Mouse (Mus musculus) stomach, embryonic 16.5 days (tissue): ENCODE measurements at regions not wholly inside any gene's neighbourhood (a gene's known extent, or its start where the extent isn't known, plus 50 kb on each side); places are given as distances from the start of the nearest gene placed in this dataset.

Experiments used
- ATAC-seq: fragments of 200-750 bp; cut with Nextera tagmentation; 2 replicates; pipeline ENCODE4 v1.8.0; 2017; ENCODE audit warnings: moderate number of reproducible peaks, moderate TSS enrichment; ENCODE audit not compliant: insufficient read depth, low FRiP score
- H3K27ac ChIP-seq: fragments of 300-500 bp; sonication (generic); 2 replicates; pipeline ENCODE4 v1.5.1; 2014; ENCODE audit warnings: low read length
- H3K27me3 ChIP-seq: fragments of 300-500 bp; sonication (generic); 2 replicates; pipeline ENCODE4 v1.6.1; 2014; ENCODE audit warnings: low read length, control low read depth, mixed read lengths; ENCODE audit not compliant: control insufficient read depth, insufficient read depth
- H3K36me3 ChIP-seq: fragments of 300-500 bp; sonication (generic); 2 replicates; pipeline ENCODE4 v1.6.1; 2014; ENCODE audit warnings: low read length; ENCODE audit not compliant: control insufficient read depth, insufficient read depth
- H3K4me1 ChIP-seq: fragments of 300-500 bp; sonication (generic); 2 replicates; pipeline ENCODE4 v1.6.1; 2014; ENCODE audit warnings: low read length, control low read depth, mixed read lengths; ENCODE audit not compliant: control insufficient read depth, insufficient read depth
- H3K4me2 ChIP-seq: fragments of 300-500 bp; sonication (generic); 2 replicates; pipeline ENCODE4 v1.6.1; 2014; ENCODE audit warnings: low read depth, low read length, mixed read lengths
- H3K4me3 ChIP-seq: fragments of 300-500 bp; sonication (generic); replicated peaks from 2 replicates; pipeline ENCODE4 v1.5.1; 2014; ENCODE audit warnings: mild to moderate bottlenecking, low read length
- H3K9ac ChIP-seq: fragments of 300-500 bp; sonication (generic); 2 replicates; pipeline ENCODE4 v1.6.1; 2014; ENCODE audit warnings: low read length
- H3K9me3 ChIP-seq: fragments of 300-500 bp; sonication (generic); replicated peaks from 2 replicates; pipeline ENCODE4 v1.6.1; 2016; ENCODE audit warnings: low read length, control low read depth; ENCODE audit not compliant: control insufficient read depth
- WGBS: fragments of 180-500 bp; shearing (Covaris S2); extraction: QIAGEN DNeasy Blood & Tissue Kit; methylation state at CpG from one replicate; pipeline ENCODE4 v1.1.7; 2014; 5-methylcytosine and 5-hydroxymethylcytosine counted together

- 33% methylated on average over 3 of the region's 3 CpGs for WGBS
- Histone ChIP-seq H3K4me1 (no peaks in the 10 kb centered on the region), H3K36me3 (no peaks in the 10 kb centered on the region), H3K9ac (no peak overlapping the region), H3K4me3 (no peak overlapping the region), H3K27me3 (no peaks in the 10 kb centered on the region), H3K4me2 (no peak overlapping the region), H3K9me3 (no peaks in the 10 kb centered on the region), H3K27ac (no peak overlapping the region)
- ATAC-seq, result no peak
These were observed 246.6 kb downstream of the Zfp326 start for GRCm38 (mm10) chr5:106122928-106123327.

GRCm38 (mm10) chr5:106119584-106119983, 243.2 kb downstream of the Zfp326 start:
- H3K27ac ChIP-seq, result no peak overlapping the region

GRCm38 (mm10) chr5:106113186-106113585, 236.8 kb downstream of the Zfp326 start:
- no peak overlapping the region for H3K9ac ChIP-seq
- no peaks in the 10 kb centered on the region for H3K9me3 ChIP-seq
- H3K4me1 ChIP-seq, result no peaks in the 10 kb centered on the region
- no peak for ATAC-seq
- no peak overlapping the region for H3K27ac ChIP-seq
- no peaks in the 10 kb centered on the region for H3K36me3 ChIP-seq
- no peaks in the 10 kb centered on the region for H3K27me3 ChIP-seq
- H3K4me3 ChIP-seq, result no peak overlapping the region
- 68% methylated on average over 3 of the region's 3 CpGs for WGBS
- H3K4me2 ChIP-seq, result no peak overlapping the region

More at GRCm38 (mm10) chr5:106119584-106119983, 243.2 kb downstream of the Zfp326 start:
- no peak overlapping the region for H3K4me3 ChIP-seq
- H3K27me3 ChIP-seq, result no peaks in the 10 kb centered on the region
- H3K4me1 ChIP-seq, result no peaks in the 10 kb centered on the region
- H3K4me2 ChIP-seq, result no peak overlapping the region
- no peak; the same call in 1 of the 2 replicates for ATAC-seq
- no peaks in the 10 kb centered on the region for H3K36me3 ChIP-seq
- H3K9ac ChIP-seq, result no peak overlapping the region
- 44% methylated on average over 1 of the region's 1 CpGs for WGBS
- no peaks in the 10 kb centered on the region for H3K9me3 ChIP-seq

- no peak overlapping the region for H3K27ac ChIP-seq
- no peaks in the 10 kb centered on the region for H3K4me1 ChIP-seq
- no peak overlapping the region for H3K4me3 ChIP-seq
- no peaks in the 10 kb centered on the region for H3K36me3 ChIP-seq
- no peak for ATAC-seq
- H3K4me2 ChIP-seq, result no peak overlapping the region
- no peak overlapping the region for H3K9ac ChIP-seq
- H3K27me3 ChIP-seq, result no peaks in the 10 kb centered on the region
- no peaks in the 10 kb centered on the region for H3K9me3 ChIP-seq
- 35% methylated on average over 8 of the region's 8 CpGs for WGBS
These were observed 232.2 kb downstream of the Zfp326 start for GRCm38 (mm10) chr5:106108474-106108971.

- 83% methylated on average over 4 of the region's 4 CpGs for WGBS
- H3K9me3 ChIP-seq, result no peaks in the 10 kb centered on the region
- no peak overlapping the region for H3K4me2 ChIP-seq
- no peak overlapping the region for H3K27ac ChIP-seq
- no peaks in the 10 kb centered on the region for H3K36me3 ChIP-seq
- H3K9ac ChIP-seq, result no peak overlapping the region
- no peak for ATAC-seq
- no peaks in the 10 kb centered on the region for H3K27me3 ChIP-seq
- H3K4me1 ChIP-seq, result no peaks in the 10 kb centered on the region
- H3K4me3 ChIP-seq, result no peak overlapping the region
These were observed 225.9 kb downstream of the Zfp326 start for GRCm38 (mm10) chr5:106102255-106102654.

GRCm38 (mm10) chr5:106098887-106099286, 222.5 kb downstream of the Zfp326 start:
- Histone ChIP-seq H3K27ac (no peak overlapping the region), H3K27me3 (no peaks in the 10 kb centered on the region), H3K9ac (no peak overlapping the region), H3K9me3 (no peaks in the 10 kb centered on the region), H3K36me3 (no peaks in the 10 kb centered on the region), H3K4me3 (no peak overlapping the region), H3K4me1 (no peaks in the 10 kb centered on the region), H3K4me2 (no peak overlapping the region)
- no peak for ATAC-seq
- WGBS, result 64% methylated on average over 7 of the region's 8 CpGs

- no peak for ATAC-seq
- Histone ChIP-seq H3K27ac (no peak overlapping the region), H3K4me2 (no peak overlapping the region), H3K9ac (no peak overlapping the region), H3K36me3 (no peaks in the 10 kb centered on the region), H3K9me3 (no peaks in the 10 kb centered on the region), H3K4me1 (no peaks in the 10 kb centered on the region), H3K27me3 (no peaks in the 10 kb centered on the region), H3K4me3 (no peak overlapping the region)
- 75% methylated on average over 7 of the region's 7 CpGs for WGBS
These were observed 213.0 kb downstream of the Zfp326 start for GRCm38 (mm10) chr5:106089332-106089731.

- H3K9me3 ChIP-seq, result no peaks in the 10 kb centered on the region
- 86% methylated on average over 5 of the region's 5 CpGs for WGBS
- H3K4me3 ChIP-seq, result no peak overlapping the region
- no peaks in the 10 kb centered on the region for H3K4me1 ChIP-seq
- no peaks in the 10 kb centered on the region for H3K27me3 ChIP-seq
- H3K27ac ChIP-seq, result no peak overlapping the region
- H3K36me3 ChIP-seq, result no peaks in the 10 kb centered on the region
- no peak overlapping the region for H3K4me2 ChIP-seq
- ATAC-seq, result no peak
- H3K9ac ChIP-seq, result no peak overlapping the region
These were observed 212.3 kb downstream of the Zfp326 start for GRCm38 (mm10) chr5:106088478-106089185.

- Histone ChIP-seq H3K4me1 (no peaks in the 10 kb centered on the region), H3K27ac (no peak overlapping the region), H3K4me2 (no peak overlapping the region), H3K9me3 (no peaks in the 10 kb centered on the region), H3K9ac (no peak overlapping the region), H3K36me3 (no peaks in the 10 kb centered on the region), H3K4me3 (no peak overlapping the region), H3K27me3 (no peaks in the 10 kb centered on the region)
- no peak for ATAC-seq
- WGBS, result 83% methylated on average over 4 of the region's 4 CpGs
These were observed 207.4 kb downstream of the Zfp326 start for GRCm38 (mm10) chr5:106083786-106084185.
